Mouse (Mus musculus) heart, embryonic 14.5 days (tissue): ENCODE measurements around the gene Dnttip1. TPM values are rescaled to one million over a fixed set of nuclear protein-coding genes. Genes with fewer than 3 reads are reported as not detected.

ENCODE experiments used
- ATAC-seq: fragments of 200-750 bp; cut with Nextera tagmentation; 2 replicates; pipeline ENCODE4 v1.8.0; 2017; ENCODE audit warnings: low read depth, moderate TSS enrichment; ENCODE audit not compliant: insufficient number of reproducible peaks, insufficient read depth, low FRiP score
- H3K27ac ChIP-seq, 2 experiments: fragments of 200-500 bp in 1 of 2; fragments of 300-500 bp in 1 of 2; sonication (generic) in 1 of 2; replicated peaks in 1 of 2; 2 replicates each; pipeline ENCODE4 v1.5.1; 2012 to 2014; ENCODE audit warnings: low read depth in 2 of 2, low read length in 2 of 2, control low read depth in 1 of 2, mild to moderate bottlenecking in 1 of 2, mixed read lengths in 1 of 2; ENCODE audit not compliant: control insufficient read depth in 1 of 2, insufficient read depth in 1 of 2
- H3K27me3 ChIP-seq: fragments of 300-500 bp; sonication (generic); 2 replicates; pipeline ENCODE4 v1.6.1; 2014; ENCODE audit warnings: mild to moderate bottlenecking, low read length, control low read depth; ENCODE audit not compliant: control insufficient read depth, insufficient read depth
- H3K36me3 ChIP-seq: fragments of 300-500 bp; sonication (generic); 2 replicates; pipeline ENCODE4 v1.6.1; 2014; ENCODE audit warnings: mild to moderate bottlenecking, control low read depth, low read length, mixed read lengths; ENCODE audit not compliant: control insufficient read depth, insufficient read depth
- H3K4me1 ChIP-seq, 2 experiments: fragments of 200-500 bp in 1 of 2; fragments of 300-500 bp in 1 of 2; sonication (generic) in 1 of 2; 2 replicates each; pipeline ENCODE4 v1.6.1; 2012 to 2014; ENCODE audit warnings: low read length in 2 of 2, control low read depth in 1 of 2, mixed read lengths in 1 of 2; ENCODE audit not compliant: control insufficient read depth in 2 of 2, insufficient read depth in 2 of 2
- H3K4me2 ChIP-seq: fragments of 300-500 bp; sonication (generic); 2 replicates; pipeline ENCODE4 v1.6.1; 2014; ENCODE audit warnings: mild to moderate bottlenecking, low read length
- H3K4me3 ChIP-seq, 2 experiments: fragments of 200-500 bp in 1 of 2; fragments of 300-500 bp in 1 of 2; sonication (generic) in 1 of 2; 2 replicates each; pipeline ENCODE4 v1.5.1; 2012 to 2014; ENCODE audit warnings: low read length in 2 of 2, mild to moderate bottlenecking in 2 of 2, control low read depth in 1 of 2, low read depth in 1 of 2, moderate library complexity in 1 of 2; ENCODE audit not compliant: control insufficient read depth in 1 of 2, insufficient read depth in 1 of 2
- H3K9ac ChIP-seq: fragments of 300-500 bp; sonication (generic); 2 replicates; pipeline ENCODE4 v1.6.1; 2014; ENCODE audit warnings: mild to moderate bottlenecking, low read length
- H3K9me3 ChIP-seq: fragments of 300-500 bp; sonication (generic); 2 replicates; pipeline ENCODE4 v1.6.1; 2016; ENCODE audit warnings: low read length, control low read depth; ENCODE audit not compliant: control insufficient read depth
- WGBS: fragments of 180-500 bp; shearing (Covaris S2); extraction: QIAGEN DNeasy Blood & Tissue Kit; methylation state at CpG from one replicate; pipeline ENCODE4 v1.1.7; 2014; 5-methylcytosine and 5-hydroxymethylcytosine counted together
- polyA plus RNA-seq: library from polyadenylated mRNA; unstranded; fragments of >200 nt; fragmentation: Nextera tagmentation; extraction: Ambion mirVana; gene quantifications from 2 replicates; pipeline ENCODE4 v1.2.1, GENCODE M21; 2014

Gene Dnttip1
- polyA plus RNA-seq, 1 experiment from 2014 or later: 53.8 TPM

DNA sequence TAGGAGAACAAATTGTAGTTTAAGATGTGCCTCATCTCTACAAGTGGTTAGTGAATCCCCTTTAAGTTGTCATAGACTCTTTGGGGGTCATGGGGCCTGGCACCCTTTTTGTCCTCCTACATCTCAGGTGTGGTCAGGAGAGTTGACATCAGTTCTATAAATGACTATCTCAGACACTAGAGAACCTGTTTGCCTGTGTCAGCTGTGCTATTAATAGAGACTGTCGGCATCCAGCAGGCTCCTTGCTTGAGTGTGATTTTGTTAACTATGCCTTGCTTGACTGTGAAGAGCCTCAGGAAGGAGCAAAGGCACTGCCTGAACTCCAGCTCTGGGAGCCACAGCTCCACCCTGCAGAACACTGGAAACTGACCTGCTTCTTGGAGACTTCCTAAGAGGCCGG lies 9.0 kb downstream of the Dnttip1 start:
- ATAC-seq: peak; percentile 79
- no peak overlapping the region for H3K4me3 ChIP-seq
- H3K9me3 ChIP-seq: no peaks in the 10 kb centered on the region
- peak overlapping the region; percentile 94 to 95 for H3K27ac ChIP-seq
- H3K4me2 ChIP-seq: peak overlapping the region; percentile 47
- H3K4me1 ChIP-seq: peaks cover 9 to 23% of the 10 kb centered on the region in 2 experiments
- peaks cover 97% of the 10 kb centered on the region for H3K36me3 ChIP-seq
- WGBS: 33% methylated on average over 2 of the region's 2 CpGs
- no peaks in the 10 kb centered on the region for H3K27me3 ChIP-seq
- peak overlapping the region; percentile 64 for H3K9ac ChIP-seq

DNA sequence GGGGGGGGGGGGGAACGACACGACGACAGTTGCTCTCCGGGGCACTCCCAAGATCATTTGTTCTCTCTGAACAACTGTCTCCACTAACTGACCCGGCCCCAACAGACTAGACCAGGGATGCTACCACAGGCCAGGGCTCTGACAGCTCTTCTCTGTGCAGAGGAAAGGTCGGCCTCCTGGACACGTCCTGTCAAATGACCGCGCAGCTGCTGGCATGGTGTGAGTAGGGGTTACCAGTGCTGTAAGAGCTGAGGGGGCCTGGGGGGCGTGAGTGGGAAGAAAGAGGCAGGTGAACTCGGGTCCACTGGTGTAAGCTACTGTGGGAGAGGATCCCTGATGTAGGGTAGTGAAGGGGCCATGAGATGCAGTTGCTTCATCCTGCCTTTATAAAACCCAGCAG lies 12.1 kb downstream of the Dnttip1 start:
- no peak overlapping the region for H3K27ac ChIP-seq
- no peak for ATAC-seq
- WGBS: 91% methylated on average over 11 of the region's 11 CpGs
- H3K36me3 ChIP-seq: peaks cover 100% of the 10 kb centered on the region
- no peaks in the 10 kb centered on the region for H3K27me3 ChIP-seq
- no peak overlapping the region for H3K9ac ChIP-seq
- H3K4me2 ChIP-seq: no peak overlapping the region
- peaks cover 11 to 27% of the 10 kb centered on the region in 2 experiments for H3K4me1 ChIP-seq
- H3K4me3 ChIP-seq: no peak overlapping the region
- H3K9me3 ChIP-seq: no peaks in the 10 kb centered on the region

DNA sequence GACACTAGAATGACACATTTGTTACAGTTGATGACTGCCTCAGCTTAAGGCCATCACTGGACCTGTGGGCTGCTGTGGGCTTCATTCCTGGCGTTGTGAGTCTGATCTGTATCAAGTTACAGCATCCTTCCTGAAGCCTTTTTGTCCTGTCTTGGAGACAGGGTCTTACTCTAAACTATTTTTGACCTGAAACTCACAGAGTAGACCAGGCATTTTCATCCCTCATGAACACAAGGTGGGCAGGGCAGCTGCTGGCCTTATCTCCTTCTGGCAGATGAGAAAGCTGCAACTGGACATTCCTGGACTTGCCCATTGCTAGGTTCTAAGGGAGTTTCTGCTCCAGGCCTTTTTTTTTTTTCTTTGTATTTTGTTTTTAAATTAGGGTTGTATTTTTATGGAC lies 12.9 kb downstream of the Dnttip1 start:
- Histone ChIP-seq H3K9ac (no peak overlapping the region), H3K4me3 (no peak overlapping the region), H3K27ac (no peak overlapping the region), H3K36me3 (peaks cover 100% of the 10 kb centered on the region), H3K27me3 (no peaks in the 10 kb centered on the region), H3K4me1 (peaks cover 11 to 27% of the 10 kb centered on the region in 2 experiments), H3K9me3 (no peaks in the 10 kb centered on the region), H3K4me2 (no peak overlapping the region)
- 56% methylated on average over 1 of the region's 1 CpGs for WGBS
- ATAC-seq: no peak

DNA sequence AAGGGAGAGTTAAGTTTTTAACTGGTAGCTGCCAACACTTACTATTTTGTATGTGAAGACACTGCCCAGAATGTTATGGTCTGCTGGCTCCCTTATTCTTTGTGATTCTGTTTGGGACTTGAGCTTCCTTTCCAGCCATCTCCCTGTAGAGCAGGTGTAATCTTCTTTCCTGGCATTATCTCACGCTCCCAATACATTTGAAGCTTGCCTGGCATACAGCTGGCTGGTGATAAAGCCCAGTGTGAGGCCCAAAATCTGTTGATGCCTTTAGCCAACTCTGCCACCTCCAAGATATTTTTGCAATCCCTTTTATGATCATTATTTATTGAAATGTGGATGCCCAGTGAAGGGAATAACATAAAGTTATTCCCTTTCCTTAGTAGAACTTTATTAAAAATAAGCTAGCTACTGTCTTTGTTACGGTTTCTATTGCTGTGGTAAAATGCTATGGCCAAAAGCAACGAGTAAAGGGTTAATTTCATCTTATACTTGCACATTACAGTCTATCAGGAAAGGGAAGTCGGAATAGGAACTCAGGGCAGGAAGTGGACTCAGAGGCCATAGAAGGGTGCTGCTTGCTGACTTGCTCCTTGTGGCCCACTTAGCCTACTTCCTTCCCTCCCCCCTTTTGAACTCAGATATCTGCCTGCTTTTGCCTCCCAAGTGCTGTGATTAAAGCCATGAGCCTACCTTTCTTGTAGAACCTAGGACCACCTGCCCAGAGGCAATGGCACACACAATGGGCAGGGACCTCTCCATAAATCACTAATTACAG lies 14.5 kb downstream of the Dnttip1 start:
- WGBS: 72% methylated on average over 4 of the region's 4 CpGs
- Histone ChIP-seq H3K9me3 (no peaks in the 10 kb centered on the region), H3K9ac (no peak overlapping the region), H3K4me1 (peaks cover 6 to 14% of the 10 kb centered on the region in 2 experiments), H3K4me2 (no peak overlapping the region), H3K36me3 (peaks cover 93% of the 10 kb centered on the region), H3K27ac (no peak overlapping the region), H3K27me3 (no peaks in the 10 kb centered on the region), H3K4me3 (no peak overlapping the region)
- ATAC-seq: no peak

DNA sequence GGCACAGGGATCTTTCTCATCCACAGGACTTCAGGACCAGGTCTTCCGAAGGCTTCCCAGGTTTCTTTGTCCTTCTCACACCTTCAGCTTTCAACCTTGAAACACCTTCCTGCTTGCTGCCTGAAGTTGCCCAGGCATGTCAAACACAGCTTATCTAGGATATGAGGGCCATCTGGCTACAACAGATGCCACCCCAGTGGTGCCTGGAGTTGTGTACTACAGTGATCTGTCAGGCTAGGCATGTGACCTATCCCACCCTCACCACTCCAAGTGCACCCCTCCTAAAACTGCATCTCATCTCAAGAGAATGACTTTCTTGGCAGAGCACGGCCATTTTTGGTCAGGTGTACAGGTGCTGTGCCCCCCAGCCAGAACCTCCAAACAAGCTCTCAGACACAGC lies 15.7 kb downstream of the Dnttip1 start:
- Histone ChIP-seq H3K27me3 (no peaks in the 10 kb centered on the region), H3K27ac (no peak overlapping the region), H3K36me3 (peaks cover 93% of the 10 kb centered on the region), H3K4me3 (no peak overlapping the region), H3K9ac (no peak overlapping the region), H3K4me2 (no peak overlapping the region), H3K9me3 (no peaks in the 10 kb centered on the region), H3K4me1 (peaks cover 2 to 4% of the 10 kb centered on the region in 2 experiments; a peak in 2 of 4 replicates)
- WGBS: 74% methylated on average over 2 of the region's 2 CpGs
- ATAC-seq: no peak

DNA sequence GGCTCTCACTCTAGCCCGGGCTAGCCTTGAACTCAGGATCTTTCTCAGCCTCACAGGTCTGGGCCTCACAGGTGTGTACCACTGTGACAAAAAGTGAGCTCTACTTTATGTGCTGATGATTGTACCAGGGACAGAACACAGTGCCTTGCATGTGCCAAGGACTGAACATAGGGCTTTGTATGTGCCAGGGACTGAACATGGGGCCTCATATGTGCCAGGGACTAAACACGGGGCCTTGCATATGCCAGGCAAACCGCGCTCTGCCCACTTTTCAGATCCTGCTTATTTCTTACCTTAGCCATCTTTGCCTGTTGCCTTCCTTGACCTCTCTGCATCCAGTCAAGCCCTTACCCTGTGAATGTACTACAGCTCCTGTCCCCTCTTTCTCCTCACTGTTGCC lies 16.2 kb downstream of the Dnttip1 start:
- WGBS: 97% methylated on average over 4 of the region's 4 CpGs

DNA sequence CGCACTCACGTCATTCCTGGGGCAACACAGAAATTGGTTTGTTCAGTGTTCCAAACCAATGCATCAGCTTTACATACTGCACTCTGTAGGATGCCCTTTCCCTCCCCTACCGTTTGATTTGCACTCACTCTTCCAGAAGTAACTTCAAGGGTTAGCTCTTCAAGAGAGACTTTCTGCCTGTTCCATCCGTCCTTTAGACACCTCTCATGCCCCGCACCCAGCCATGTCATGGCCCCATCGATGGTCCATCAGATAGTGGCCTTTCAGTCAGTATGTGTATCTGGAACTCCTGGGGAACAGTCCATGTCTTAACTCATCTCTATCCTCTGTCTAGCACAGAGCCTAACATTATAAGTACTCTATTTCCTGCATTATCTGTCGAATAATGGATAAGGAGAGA lies 16.8 kb downstream of the Dnttip1 start:
- H3K9me3 ChIP-seq: no peaks in the 10 kb centered on the region
- no peak overlapping the region for H3K9ac ChIP-seq
- peaks cover 2 to 4% of the 10 kb centered on the region in 2 experiments; a peak in 2 of 4 replicates for H3K4me1 ChIP-seq
- H3K27me3 ChIP-seq: no peaks in the 10 kb centered on the region
- no peak overlapping the region for H3K27ac ChIP-seq
- no peak overlapping the region for H3K4me2 ChIP-seq
- H3K4me3 ChIP-seq: no peak overlapping the region
- ATAC-seq: no peak
- H3K36me3 ChIP-seq: peaks cover 93% of the 10 kb centered on the region
- 84% methylated on average over 7 of the region's 7 CpGs for WGBS

More for the DNA sequence above, 16.2 kb downstream of the Dnttip1 start:
- Histone ChIP-seq H3K4me1 (peaks cover 2 to 4% of the 10 kb centered on the region in 2 experiments; a peak in 2 of 4 replicates), H3K9ac (no peak overlapping the region), H3K36me3 (peaks cover 93% of the 10 kb centered on the region), H3K9me3 (no peaks in the 10 kb centered on the region), H3K4me2 (no peak overlapping the region), H3K27me3 (no peaks in the 10 kb centered on the region), H3K4me3 (no peak overlapping the region), H3K27ac (no peak overlapping the region)
- no peak for ATAC-seq
